Mouse (Mus musculus): ENCODE measurements around the gene Wnk1.

DNA sequence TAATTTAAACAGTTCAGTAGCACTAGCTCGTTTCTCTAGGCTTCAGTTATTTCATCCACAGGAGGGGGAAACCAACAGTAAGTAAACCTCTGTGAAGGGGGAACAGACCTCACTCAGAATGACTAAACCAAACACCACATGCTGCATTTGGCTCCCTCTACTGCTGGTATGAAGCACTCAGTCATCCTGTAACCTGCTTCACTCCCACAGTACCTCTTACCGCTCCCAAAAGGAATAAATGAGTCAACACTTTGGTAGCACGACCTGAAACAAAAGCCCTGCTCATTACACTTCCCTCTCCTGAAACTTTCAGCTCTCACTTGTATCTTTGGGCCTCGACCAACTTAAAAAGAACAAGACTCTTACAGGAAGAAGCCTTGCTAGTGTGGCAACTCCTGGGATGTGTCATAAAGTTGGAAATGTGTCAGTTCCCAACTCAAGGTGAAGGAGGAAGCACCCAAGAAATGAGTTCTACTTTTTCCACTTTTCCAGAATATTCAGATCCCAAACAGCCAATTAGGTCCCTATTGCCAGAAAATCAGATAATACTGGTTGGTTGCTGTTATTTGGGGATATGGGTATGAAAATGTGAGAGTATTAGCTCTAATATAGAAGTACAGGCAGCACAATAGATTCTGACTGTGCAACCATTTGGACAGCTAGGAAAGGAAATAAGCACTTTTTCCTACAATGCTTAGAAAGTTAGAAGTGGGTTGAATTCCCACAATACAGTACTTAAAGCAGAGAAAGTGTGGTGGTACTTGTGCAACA lies 114.1 kb downstream of the Wnk1 start:
- peak; percentile 69 for TF ChIP-seq CTCF (IDR thresholded peaks at IDR 0.05; ENCODE audit: borderline replicate concordance, insufficient read depth, low read depth, low read length)
- no peak for TF ChIP-seq POLR2A (IDR thresholded peaks at IDR 0.05; ENCODE audit: borderline replicate concordance, insufficient read depth, low read length)

All from cerebellum, adult 2 months (tissue).